Mouse (Mus musculus): ENCODE data around the gene Ctnnbl1.

Ctnnbl1 gene

DNA sequence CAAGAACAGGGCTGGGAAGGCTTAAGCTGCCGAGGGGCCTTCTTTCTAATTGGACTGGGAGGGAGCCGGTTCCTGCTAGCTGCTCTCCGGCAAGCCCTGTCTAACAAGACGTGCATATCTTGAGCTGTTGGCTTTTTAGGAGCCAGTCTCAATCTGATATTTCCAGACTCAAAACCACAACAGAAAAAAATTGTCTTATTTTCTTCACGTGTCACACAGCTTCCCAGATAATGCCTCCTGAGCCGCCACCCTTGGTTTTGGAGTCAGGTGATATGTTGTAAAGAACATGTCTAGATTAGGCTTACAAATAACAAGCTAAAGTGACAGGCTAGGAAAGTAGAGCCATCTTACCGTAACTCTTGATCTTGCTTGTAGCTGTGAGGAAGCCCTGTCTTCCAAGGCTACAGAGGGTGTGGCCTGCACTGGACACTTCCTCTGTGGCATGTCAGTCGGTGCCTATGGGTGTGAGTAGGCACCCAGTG, 56.7 kb downstream of the Ctnnbl1 start:
- in situ Hi-C loops (cut with MseI, MboI), result no loop called here

DNA sequence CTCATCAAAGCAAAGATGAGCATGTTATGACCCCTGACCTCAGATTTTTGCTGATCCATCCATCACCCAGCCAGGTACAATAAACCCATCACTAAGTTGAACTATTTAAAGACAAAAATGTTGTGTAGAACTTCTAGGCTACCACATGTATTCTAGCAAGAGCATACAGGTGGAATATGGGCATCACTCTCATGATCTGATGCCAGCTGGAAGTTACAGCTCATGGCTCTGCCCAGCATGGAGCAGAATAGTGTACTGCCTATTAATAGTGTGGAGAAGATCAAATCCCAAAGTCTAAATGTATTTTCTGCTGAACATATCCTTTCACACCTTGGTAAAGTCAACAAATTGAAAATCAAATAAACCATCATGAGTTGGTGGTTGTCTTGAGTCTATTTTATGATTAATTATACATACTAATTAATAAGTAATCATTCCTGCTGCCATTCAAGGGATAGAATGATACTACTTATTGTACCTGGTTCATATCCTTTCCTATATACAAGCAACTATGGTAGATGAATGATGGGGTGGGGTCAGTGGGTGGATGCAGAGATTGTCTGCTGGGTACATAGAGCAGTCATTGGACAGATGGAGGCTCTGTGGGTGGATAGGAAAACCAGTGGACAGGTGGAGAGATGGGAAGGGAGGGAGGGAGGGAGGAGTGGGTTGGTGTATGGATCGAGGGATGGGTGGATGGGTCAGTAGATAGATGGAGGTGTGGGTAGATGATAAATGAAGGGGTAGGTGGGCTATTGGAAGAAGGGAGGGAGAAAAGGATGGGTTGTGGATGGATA, 58.6 kb downstream of the Ctnnbl1 start:
- in situ Hi-C loops (cut with MseI, MboI), result no loop called here

DNA sequence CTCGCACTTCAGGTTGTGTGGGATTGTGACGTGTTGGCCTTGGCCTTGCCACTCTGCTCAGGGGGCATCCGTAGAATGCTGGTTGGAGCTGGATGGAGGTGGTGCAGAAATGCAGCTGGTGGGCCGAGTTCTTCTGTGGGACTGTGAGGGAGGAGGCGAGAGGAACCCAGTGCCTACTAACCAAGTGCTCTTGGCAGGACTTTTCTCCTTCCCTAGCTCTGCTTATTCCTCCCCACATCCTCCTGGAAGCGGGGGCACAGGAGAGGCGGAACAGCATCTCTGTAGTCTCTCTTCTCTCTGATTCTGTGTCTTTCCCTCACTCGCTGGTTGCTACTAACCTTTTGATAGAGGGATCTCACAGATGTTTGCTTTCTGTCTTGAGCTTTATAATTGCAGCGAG, 62.3 kb downstream of the Ctnnbl1 start:
- in situ Hi-C loops (cut with MseI, MboI), result no loop called here

DNA sequence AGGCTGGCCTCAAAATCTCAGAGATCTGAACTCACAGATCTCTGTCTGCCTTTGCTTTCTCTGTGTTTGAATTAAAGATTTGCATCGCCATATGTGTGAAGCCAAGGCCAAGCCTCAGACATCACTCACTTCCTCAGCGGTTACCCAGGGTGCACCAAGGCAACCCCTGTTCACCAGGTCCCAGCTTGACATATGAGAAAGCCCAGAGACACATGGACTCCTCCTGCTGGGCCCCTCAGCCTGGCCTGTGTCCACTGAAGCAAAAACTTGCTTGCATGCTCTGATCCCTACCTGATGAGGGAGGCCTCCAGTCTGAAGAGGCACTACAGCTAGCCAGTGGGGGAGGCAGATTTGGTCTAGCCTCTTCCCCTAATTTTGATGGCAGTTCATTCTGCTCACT, 63.1 kb downstream of the Ctnnbl1 start:
- in situ Hi-C loops (cut with MseI, MboI), result no loop called here

DNA sequence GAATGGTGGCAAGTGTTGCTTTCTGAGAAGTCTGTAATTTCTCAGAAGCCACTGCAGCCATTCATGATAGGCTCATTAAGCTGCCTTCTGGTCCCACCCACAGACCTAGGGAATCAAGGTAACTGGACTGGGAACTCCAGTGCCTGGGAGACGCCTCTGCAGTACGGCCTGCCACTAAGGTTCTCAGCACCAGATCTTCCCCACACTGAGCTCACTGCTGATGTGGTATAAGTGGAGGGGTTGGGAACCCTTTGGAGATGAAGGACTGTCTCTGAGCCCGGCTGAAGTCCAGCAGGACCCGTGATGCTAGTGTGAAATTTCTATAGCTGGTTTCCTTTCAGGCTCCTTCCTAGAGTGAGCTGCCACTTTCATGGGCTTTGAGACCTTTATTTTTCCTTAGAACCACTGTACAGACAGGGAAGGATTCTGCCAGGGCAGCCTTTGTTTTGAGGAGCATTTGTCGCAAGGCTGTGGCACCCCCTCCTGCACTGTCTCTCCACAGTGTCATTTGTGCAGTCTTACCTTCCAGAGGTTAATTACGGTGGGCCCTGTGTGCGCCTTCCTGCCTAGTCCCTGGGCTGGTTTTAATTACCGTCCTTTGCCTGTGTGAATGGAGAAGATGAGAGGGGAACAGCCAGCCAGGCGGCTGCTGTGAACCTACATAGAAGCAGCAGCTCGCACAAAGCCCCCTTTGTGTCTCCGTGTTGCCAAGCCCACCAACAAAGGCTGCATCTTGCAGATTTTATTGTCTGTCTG, 63.7 kb downstream of the Ctnnbl1 start:
- in situ Hi-C loops (cut with MseI, MboI), result no loop called here

DNA sequence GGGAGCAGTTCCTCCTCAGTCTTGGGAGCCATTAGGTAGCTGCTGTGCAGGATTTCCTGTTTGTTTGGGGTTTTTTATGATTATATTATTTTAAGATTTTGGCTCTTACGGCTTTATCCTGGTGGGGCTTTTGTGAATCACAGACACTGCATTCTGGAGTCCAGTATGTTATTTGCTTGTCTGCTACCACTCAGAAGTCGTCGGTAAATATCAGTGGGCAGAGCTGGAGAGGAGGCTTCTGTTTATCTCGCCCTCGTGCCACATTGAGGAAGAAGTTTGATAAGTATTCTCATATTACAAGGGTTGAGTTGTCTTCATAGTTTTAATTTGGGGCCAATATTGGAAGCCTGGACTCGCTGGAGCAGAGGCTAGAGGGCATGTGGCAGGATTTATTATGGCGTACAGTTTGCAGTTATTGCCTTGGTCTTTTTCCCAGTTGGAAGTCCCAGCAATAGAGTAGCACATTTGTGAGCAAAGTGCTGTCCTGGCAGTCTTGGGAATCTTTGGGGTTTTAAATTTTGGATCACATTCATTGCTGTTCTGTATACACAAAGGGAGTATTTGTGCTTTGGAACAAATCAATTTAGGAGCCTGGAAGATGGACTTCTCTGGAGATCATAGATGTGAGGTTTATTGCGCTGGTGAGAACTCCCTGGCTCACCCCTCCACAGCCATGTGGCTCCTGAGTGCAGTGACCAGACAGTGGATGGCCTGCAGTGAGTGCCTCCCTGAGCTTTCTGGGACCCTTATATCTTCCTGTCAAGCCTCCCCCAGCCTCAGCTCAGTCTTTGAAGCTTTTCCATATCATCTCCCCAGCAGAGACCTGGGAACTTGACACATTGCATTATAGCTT, 64.5 kb downstream of the Ctnnbl1 start:
- in situ Hi-C loops (cut with MseI, MboI), result no loop called here

DNA sequence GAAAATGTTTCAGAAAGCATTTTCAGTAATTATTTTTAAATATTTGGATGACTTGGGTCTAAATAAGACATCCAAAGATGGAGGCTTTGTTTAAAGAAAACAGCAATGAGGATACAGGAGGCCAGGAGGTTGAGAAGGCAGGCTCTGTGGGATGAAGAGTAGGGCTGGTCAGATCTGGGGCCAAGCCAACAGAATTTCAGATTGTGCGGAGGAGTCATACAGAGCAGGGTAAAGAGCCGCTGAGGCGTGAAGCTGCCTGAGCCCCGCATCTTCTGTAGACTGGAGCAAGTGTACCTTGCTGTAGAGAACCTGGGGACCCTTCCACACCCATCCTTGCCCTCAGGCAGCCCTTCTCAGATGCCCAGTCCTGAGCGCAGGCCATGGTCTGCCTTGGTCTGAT, 65.5 kb downstream of the Ctnnbl1 start:
- in situ Hi-C loops (cut with MseI, MboI), result no loop called here

DNA sequence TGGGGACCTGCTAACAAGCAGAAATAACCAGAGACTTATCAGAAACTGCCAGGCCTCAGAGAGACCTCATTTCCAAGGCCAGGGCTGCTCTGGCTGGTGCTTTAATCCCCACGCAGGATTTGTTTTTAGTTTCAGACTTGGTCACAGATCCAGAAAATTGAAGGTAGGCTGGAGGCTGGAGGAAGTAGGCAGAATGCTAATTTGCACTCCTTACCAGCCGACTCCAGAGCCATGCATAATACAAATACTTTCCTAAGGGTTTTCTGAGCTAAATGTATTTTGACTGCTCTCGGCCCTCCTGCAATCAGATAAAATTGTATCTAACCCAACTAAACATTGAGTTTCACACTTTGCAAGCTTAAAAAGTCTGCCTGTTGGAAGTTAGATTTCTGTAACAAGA, 67.2 kb downstream of the Ctnnbl1 start:
- in situ Hi-C loops (cut with MseI, MboI), result no loop called here

DNA sequence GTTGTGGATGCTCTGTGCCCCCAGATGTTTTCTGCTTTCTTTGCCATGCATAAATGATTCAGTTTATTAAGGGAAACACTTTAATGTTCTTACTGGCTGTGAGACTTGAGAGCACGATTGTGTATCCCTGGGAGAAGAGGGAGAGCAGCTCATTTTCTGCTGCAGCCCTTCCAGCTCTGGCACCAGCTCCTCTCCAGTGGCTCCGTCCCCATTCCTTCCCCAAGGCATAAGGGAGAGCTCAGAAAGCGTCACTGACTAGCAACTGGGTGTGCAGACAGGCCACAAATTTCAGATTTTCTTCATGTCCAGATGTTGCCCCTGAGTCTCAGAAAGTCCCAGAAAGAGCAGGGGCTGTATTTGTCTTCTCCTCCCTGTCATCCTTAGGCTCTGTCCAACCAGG, 67.9 kb downstream of the Ctnnbl1 start:
- in situ Hi-C loops (cut with MseI, MboI), result no loop called here

DNA sequence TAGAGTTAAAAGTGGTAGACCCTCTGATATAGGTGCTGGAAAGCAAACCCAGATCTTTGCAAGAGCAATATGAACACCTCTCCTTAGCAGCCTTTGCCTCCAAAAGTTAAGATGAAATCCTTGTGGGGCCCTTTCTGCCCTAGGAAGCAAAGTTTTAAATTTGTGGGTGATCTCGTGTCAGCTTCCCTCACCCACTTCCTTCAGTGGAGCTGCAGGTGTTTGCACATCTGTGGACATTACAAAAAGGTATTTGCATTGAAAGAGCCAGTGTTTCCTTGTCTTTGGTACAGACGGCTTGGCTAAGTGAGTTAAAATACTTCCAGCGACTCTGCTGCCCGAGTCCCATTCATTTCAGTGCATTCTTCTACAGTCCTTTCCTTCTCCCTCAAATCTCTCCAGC, 69.9 kb downstream of the Ctnnbl1 start:
- in situ Hi-C loops (cut with MseI, MboI), result no loop called here

DNA sequence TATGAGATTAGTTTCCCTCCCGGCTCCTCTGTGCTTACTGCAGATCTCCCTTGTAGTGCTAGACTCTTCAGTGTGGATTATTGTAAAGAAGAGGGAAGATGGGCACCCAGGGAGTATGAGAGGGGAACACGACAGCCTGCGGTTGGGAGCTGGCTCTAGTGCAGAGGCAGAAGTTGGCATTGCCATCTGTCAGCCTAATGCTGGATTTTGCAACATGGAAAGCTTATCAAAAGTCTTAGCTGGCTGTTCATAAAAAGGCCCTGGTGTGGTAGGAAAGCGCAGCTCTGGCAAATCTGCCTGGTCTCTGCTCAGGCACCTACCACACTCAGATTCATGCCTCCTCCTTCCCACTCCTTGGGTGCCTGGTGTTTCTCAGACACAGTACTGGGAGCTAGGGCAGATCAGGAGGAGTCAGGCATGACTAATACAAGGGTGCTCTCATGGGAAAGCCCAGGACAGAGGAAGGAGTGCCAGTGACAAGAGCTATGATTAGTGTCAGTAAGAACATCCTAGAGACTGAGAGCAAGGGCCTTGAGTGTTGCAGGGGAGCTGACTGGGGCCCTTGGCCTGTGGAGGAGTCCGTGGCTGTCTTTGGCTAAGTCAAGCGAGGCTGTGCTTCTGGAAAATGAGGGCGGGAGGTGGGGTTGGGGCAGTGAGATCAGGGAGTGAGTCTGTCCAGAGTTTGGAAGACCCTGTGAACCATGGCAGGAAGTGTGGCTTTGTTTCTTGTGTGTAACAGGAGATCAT, 70.6 kb downstream of the Ctnnbl1 start:
- in situ Hi-C loops (cut with MseI, MboI), result no loop called here

DNA sequence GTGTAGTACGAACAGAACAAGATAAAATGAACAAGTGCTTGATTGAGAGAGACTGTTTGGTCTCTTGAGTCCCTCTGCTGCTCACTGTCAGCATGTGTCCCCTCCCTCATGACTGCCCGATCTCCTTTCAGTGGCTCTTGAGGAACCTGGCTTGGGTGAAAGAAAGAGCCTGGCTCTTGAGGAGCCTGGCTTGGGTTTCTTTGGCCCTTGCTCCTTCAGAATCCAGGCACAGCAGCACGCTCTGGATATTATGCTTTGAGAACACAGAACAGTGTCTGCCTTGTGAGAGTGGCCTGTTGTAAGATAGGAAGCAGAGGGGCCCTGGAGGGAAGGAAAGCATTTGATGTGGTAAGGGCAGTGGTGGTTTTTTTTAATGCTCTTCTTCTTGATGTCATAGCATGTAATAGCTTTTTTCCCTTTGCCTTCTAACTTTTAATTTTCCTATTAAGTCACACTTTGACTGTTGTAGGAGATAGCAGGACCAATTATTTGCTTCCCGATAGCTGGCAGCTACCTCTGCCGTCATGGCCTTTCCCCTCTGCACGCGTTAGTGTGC, 71.2 kb downstream of the Ctnnbl1 start:
- in situ Hi-C loops (cut with MseI, MboI), result no loop called here

DNA sequence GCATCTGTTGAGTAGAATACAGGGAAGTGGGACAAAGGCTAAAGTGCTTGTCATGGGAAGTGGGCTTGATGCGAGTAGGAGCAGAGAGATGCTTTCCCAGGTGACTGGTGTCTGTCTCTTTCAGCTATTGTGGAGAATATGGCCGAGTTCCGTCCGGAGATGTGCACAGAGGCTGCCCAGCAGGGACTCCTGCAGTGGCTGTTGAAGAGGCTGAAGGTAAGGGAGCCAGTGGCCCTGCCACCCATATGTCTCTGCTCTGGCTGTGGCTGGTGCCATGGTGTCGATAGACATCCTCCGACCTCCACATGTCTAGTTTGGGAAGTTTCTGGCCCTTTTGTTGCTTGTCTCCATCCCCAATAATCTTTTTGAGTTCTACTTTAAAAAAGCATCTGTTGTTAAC, 72.1 kb downstream of the Ctnnbl1 start:
- in situ Hi-C loops (cut with MseI, MboI), result no loop called here

DNA sequence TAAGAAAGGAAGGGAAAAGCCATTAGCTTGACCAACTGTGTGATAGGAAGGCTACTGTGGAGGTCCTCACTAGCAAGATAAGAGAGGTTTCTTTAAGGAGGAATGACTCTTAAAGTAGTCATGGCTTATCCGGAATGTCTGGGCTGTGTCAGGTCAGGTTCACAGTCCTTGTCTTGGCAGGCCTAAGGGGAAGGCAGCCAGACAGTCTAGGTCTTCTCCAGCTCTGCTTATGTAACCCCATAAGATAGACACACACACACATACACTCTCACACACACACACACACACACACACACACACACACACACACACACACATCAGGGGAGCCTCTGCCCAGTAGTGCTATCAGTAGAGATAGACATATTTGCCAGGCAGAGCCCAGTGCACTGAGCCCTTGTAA, 73.5 kb downstream of the Ctnnbl1 start:
- in situ Hi-C loops (cut with MseI, MboI), result no loop called here

DNA sequence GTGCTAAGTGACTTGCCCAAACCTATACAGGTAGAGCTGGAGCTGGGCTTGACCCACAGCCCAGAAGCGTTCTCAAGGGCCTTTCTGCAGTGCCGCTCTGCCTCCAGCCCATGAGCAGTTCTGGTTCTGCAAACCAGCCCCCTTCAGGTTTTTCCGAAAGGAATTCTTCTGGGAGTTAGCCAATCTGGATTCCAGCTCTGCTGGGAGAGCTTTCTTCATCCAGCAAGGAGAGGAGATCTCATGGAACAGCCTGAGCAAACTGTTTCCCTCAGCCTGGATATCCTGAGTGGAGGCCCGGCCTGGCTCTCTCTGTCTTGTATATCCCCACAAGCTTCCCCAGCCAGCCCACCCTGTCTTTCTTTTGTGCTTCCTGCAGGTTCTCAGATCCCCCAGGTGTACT, 75.9 kb downstream of the Ctnnbl1 start:
- in situ Hi-C loops (cut with MseI, MboI), result no loop called here

DNA sequence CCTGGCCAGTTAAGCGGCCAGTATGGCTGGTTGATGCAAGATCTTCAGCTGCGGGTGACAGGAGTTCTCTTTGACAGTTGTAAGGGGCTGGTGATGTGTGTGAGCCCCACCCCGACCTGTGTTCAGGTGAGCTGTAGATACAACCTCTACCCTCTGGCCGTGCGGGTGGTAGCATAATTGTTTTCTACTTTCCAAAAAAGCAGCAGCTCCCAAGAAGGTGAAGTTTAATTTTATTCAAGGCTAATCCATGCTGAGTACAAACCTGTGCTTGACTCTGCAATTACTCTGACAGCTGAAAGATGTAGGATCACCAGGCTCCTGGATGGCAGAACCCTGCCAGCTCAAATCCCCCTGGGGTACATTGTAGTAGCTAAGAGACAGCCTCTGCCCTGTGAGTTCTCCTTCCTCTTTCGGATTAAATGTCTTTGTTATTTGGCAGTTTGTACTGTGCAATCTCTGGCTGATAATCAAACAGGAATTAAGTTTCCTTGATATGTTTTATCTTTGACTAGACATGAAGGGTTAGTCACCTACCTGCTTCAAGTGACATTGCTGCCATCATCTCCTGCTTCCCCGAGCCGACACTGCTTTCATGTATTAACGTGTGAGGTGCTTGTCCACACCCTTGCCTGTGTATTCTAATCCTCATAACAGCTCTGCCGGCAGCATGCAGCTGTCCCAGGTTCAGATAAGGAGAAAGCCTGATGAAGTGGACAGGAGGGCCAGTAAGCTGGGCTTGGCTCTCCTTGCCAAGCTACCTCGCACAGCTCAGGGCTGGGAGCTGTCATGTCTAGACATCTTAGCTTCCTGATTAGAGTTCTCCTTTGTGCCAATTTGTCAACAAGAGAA, 77.1 kb downstream of the Ctnnbl1 start:
- in situ Hi-C loops (cut with MseI, MboI), result no loop called here

DNA sequence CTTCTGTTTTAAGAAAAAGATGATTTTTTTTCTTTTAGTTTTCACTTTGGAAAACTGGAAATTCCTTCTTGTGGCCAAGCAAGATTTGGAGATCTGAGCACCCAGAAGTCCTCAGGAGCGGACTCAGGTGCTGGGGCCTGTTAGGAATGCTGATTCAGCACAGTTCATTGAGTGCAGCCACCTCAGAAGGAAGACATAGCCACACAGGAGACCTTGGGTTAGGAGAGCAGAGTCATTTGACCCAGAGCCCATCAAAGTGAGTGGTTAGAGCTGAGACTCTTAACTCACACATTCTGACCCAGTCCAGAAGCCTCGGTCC, 77.7 kb downstream of the Ctnnbl1 start:
- in situ Hi-C loops (cut with MseI, MboI), result no loop called here

DNA sequence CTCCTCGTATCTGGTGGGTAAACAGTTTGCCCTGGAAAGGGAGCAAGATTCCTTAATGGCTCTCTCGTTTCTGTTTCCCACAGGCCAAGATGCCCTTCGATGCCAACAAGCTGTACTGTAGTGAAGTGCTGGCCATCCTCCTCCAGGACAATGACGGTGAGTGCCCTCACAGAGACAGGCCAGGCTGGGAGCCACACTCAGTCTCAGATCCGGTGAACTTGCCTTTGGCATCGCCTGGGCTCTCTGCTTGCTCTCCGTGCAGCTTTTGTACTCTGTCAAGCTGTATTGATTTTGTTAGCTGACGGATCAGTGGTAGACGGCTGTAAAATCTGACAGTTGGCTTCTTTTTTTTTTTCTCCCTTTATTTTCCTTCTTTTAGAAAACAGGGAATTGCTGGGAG, 80.5 kb downstream of the Ctnnbl1 start:
- in situ Hi-C loops (cut with MseI, MboI), result no loop called here

DNA sequence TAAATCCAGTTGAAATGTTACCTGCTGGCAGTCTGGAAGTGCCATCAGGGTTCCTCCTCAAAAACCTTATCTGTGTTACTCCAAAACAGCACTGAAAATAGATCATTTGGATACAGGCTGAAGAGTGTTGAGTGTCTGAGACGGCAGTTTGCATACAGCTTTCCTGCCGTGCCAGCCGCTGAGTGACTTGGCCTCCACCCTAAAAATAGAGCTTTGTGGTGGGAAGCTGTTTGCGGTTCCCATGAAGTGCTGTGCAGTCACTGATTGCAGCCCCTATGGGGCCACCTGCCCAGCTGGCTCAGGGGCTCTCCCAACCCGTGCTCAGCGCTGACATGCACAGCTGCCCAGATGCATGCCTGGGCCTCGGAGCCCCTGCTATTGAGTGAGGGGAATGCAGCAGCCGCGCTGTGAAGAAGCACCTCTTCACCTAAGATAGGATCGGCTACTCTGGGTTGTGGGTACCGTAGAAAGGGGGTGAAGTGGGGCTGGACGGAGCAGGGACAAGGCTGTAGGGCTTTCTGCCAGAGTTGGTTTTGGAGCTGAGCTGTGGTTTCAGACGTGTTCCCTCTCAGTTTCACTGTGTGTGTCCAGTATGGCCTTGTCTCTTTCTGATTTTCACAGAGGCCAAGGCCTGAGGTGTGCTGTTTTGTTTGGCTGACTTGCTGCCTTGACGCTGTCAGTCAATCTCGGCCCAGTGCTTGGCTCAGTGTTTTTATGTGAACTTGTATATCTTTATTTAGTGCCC, 81.5 kb downstream of the Ctnnbl1 start:
- in situ Hi-C loops (cut with MseI, MboI), result no loop called here

DNA sequence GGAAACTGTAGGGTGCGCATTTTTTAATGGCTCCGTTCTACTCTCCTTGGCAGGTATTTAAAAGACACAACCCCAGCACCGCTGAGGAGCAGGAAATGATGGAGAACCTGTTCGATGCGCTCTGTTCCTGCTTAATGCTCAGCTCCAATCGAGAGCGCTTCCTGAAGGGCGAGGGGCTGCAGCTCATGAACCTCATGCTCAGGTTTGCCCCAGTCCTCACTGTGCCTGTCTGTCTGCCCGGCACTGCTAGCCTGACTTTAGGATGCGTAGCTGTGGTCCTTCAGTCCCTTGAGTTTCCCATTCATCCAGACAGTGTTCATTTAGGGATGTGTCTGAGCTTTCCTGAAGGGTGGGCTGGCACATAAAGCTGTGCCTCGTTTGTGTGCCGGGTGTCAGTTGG, 82.2 kb downstream of the Ctnnbl1 start:
- in situ Hi-C loops (cut with MseI, MboI), result no loop called here

Measured in mouse trophoblast stem cell (cell line).